Mouse (Mus musculus): ENCODE measurements at regions not wholly inside any gene's neighbourhood (a gene's known extent, or its start where the extent isn't known, plus 50 kb on each side); places are given as distances from the start of the nearest gene placed in this dataset.

- DNase-seq: no peak
These were observed 70.5 kb downstream of the Tmx1 start for GRCm38 (mm10) chr12:70523379-70523778.

- DNase-seq: no peak
These were observed 71.8 kb downstream of the Tmx1 start for GRCm38 (mm10) chr12:70524703-70525102.

GRCm38 (mm10) chr12:70531661-70532060 lies 78.8 kb downstream of the Tmx1 start:
- DNase-seq: no peak

GRCm38 (mm10) chr12:70532225-70532624 lies 79.3 kb downstream of the Tmx1 start:
- no peak for DNase-seq

GRCm38 (mm10) chr12:70532843-70533242 lies 79.9 kb downstream of the Tmx1 start:
- no peak for DNase-seq

GRCm38 (mm10) chr12:70533375-70533935 lies 80.6 kb downstream of the Tmx1 start:
- no peak for DNase-seq

GRCm38 (mm10) chr12:70539124-70539523 lies 86.2 kb downstream of the Tmx1 start:
- DNase-seq: no peak

- no peak for DNase-seq
These were observed 87.0 kb downstream of the Tmx1 start for GRCm38 (mm10) chr12:70539856-70540255.

GRCm38 (mm10) chr12:70541432-70541831 lies 88.5 kb downstream of the Tmx1 start:
- DNase-seq: no peak

GRCm38 (mm10) chr12:70543299-70543698 lies 90.4 kb downstream of the Tmx1 start:
- DNase-seq: no peak

GRCm38 (mm10) chr12:70544326-70544725 lies 91.4 kb downstream of the Tmx1 start:
- DNase-seq: no peak

GRCm38 (mm10) chr12:70544850-70545510 lies 92.1 kb downstream of the Tmx1 start:
- DNase-seq: no peak

- no peak for DNase-seq
These were observed 94.3 kb downstream of the Tmx1 start for GRCm38 (mm10) chr12:70547199-70547598.

- DNase-seq: no peak
These were observed 96.4 kb downstream of the Tmx1 start for GRCm38 (mm10) chr12:70549296-70549695.

- no peak for DNase-seq
These were observed 101.0 kb downstream of the Tmx1 start for GRCm38 (mm10) chr12:70553866-70554265.

- no peak for DNase-seq
These were observed 101.7 kb downstream of the Tmx1 start for GRCm38 (mm10) chr12:70554586-70554985.

GRCm38 (mm10) chr12:70555723-70556122 lies 102.8 kb downstream of the Tmx1 start:
- no peak for DNase-seq

- no peak for DNase-seq
These were observed 103.9 kb downstream of the Tmx1 start for GRCm38 (mm10) chr12:70556820-70557219.

- DNase-seq: no peak
These were observed 110.6 kb downstream of the Tmx1 start for GRCm38 (mm10) chr12:70563446-70563845.

GRCm38 (mm10) chr12:70575665-70576064 lies 122.8 kb downstream of the Tmx1 start:
- DNase-seq: no peak

- no peak for DNase-seq
These were observed 124.9 kb downstream of the Tmx1 start for GRCm38 (mm10) chr12:70577769-70578168.

GRCm38 (mm10) chr12:70579328-70579905 lies 126.5 kb downstream of the Tmx1 start:
- no peak for DNase-seq

- DNase-seq: no peak
These were observed 133.3 kb downstream of the Tmx1 start for GRCm38 (mm10) chr12:70586181-70586580.

- DNase-seq: no peak
These were observed 135.3 kb downstream of the Tmx1 start for GRCm38 (mm10) chr12:70588234-70588633.

GRCm38 (mm10) chr12:70589315-70589742 lies 136.4 kb downstream of the Tmx1 start:
- DNase-seq: no peak
